21 mouse cellular contexts compared by ENCODE assay signal in genomic region chr8:103570864-103571425, GRCm38 (mm10).
DNase-seq lines count a peak whose midpoint lies in the region; ATAC-seq and TF ChIP-seq lines count a peak whose summit lies in the region.
"Had no signal": no experiment of that assay in that cellular context is flagged by ENCODE, and none has a peak within 500 bp of the region (broad histone marks: within the 10 kb centered on the region; RNA-seq: fewer than 3 reads in every experiment).

No protein-coding gene starts in this region.

- no peaks in the 10 kb centered on the region for H3K27me3 ChIP-seq in forebrain, postnatal 0 days (ENCODE audit: insufficient read depth, low read length)
- H3K27me3 ChIP-seq in forebrain, embryonic 13.5 days, result no peaks in the 10 kb centered on the region
- H3K27me3 ChIP-seq in hindbrain, embryonic 16.5 days (replicated peaks; ENCODE audit: control insufficient read depth, insufficient read depth, low read length), result no peaks in the 10 kb centered on the region
- H3K27me3 ChIP-seq in hindbrain, embryonic 11.5 days (ENCODE audit: control insufficient read depth, insufficient read depth, low read length), result no peaks in the 10 kb centered on the region
- H3K27me3 ChIP-seq in midbrain, embryonic 16.5 days (ENCODE audit: control insufficient read depth, insufficient read depth, low read depth, low read length), result no peaks in the 10 kb centered on the region
- no peaks in the 10 kb centered on the region for H3K27me3 ChIP-seq in midbrain, embryonic 15.5 days (replicated peaks)
- H3K27me3 ChIP-seq in intestine, embryonic 15.5 days (replicated peaks), result no peaks in the 10 kb centered on the region
- H3K27me3 ChIP-seq: heart, embryonic 12.5 days; heart, embryonic 15.5 days had no signal

- H3K4me2 ChIP-seq in forebrain, postnatal 0 days (ENCODE audit: low read depth), result no peak overlapping the region
- no peak overlapping the region for H3K4me2 ChIP-seq in forebrain, embryonic 13.5 days
- no peak overlapping the region for H3K4me2 ChIP-seq in hindbrain, embryonic 16.5 days (ENCODE audit: low read length)
- H3K4me2 ChIP-seq in hindbrain, embryonic 11.5 days (replicated peaks; ENCODE audit: low read depth, low read length), result no peak overlapping the region
- no peak overlapping the region for H3K4me2 ChIP-seq in midbrain, embryonic 16.5 days (ENCODE audit: low read length)
- H3K4me2 ChIP-seq in midbrain, embryonic 15.5 days, result no peak overlapping the region
- H3K4me2 ChIP-seq in intestine, embryonic 15.5 days (replicated peaks), result no peak overlapping the region
- H3K4me2 ChIP-seq: heart, embryonic 12.5 days; heart, embryonic 15.5 days had no signal

- 51% methylated on average over 11 of the region's 11 CpGs for WGBS in forebrain, postnatal 0 days
- WGBS in forebrain, embryonic 13.5 days, result 53% methylated on average over 11 of the region's 11 CpGs
- 53% methylated on average over 11 of the region's 11 CpGs for WGBS in hindbrain, embryonic 16.5 days
- WGBS in hindbrain, embryonic 11.5 days, result 62% methylated on average over 11 of the region's 11 CpGs
- WGBS in midbrain, embryonic 16.5 days, result 61% methylated on average over 11 of the region's 11 CpGs
- 58% methylated on average over 11 of the region's 11 CpGs for WGBS in midbrain, embryonic 15.5 days
- WGBS in intestine, embryonic 15.5 days, result 89% methylated on average over 11 of the region's 11 CpGs

- H3K9ac ChIP-seq in forebrain, postnatal 0 days, result no peak overlapping the region
- H3K9ac ChIP-seq in forebrain, embryonic 13.5 days, result no peak overlapping the region
- H3K9ac ChIP-seq in hindbrain, embryonic 16.5 days (ENCODE audit: low read depth, low read length), result no peak overlapping the region
- H3K9ac ChIP-seq in hindbrain, embryonic 11.5 days (ENCODE audit: low read depth, low read length), result no peak overlapping the region
- H3K9ac ChIP-seq in midbrain, embryonic 16.5 days (ENCODE audit: low read depth, low read length), result no peak overlapping the region
- H3K9ac ChIP-seq in midbrain, embryonic 15.5 days, result no peak overlapping the region
- no peak overlapping the region for H3K9ac ChIP-seq in intestine, embryonic 15.5 days
- H3K9ac ChIP-seq: heart, embryonic 12.5 days; heart, embryonic 15.5 days had no signal

- ATAC-seq in forebrain, postnatal 0 days, result 0 out of 2 replicates have a peak, but pooled peaks have one; percentile 20
- no peak for ATAC-seq in forebrain, embryonic 13.5 days
- ATAC-seq in hindbrain, embryonic 16.5 days, result peak; percentile 86
- no peak for ATAC-seq in hindbrain, embryonic 11.5 days (ENCODE audit: low FRiP score)
- 0 out of 2 replicates have a peak, but pooled peaks have one; percentile 17 for ATAC-seq in midbrain, embryonic 16.5 days
- ATAC-seq in midbrain, embryonic 15.5 days (replicated peaks), result no peak
- no peak for ATAC-seq in intestine, embryonic 15.5 days
- ATAC-seq: activated CD4-positive, CD25-positive, alpha-beta regulatory T cell, adult 4 months; forebrain, embryonic 14.5 days had no signal

- no peak for DNase-seq in forebrain, postnatal 0 days
- DNase-seq in hindbrain, embryonic 11.5 days (ENCODE audit: low spot score), result no peak
- DNase-seq in brain, embryonic 14.5 days (ENCODE audit: low read depth), result peak; percentile 26
- DNase-seq: adrenal gland, adult 8-10 months; adrenal gland, postnatal 25 days; cerebellum, adult 18-20 months; cerebellum, adult 9-10 months; gastrocnemius, postnatal 25 days; heart, adult 18-20 months; heart, postnatal 10 days; heart, postnatal 36 days had no signal

- H3K4me3 ChIP-seq in forebrain, postnatal 0 days (ENCODE audit: low read depth, low read length), result no peak overlapping the region
- H3K4me3 ChIP-seq in forebrain, embryonic 13.5 days, result no peak overlapping the region
- H3K4me3 ChIP-seq in hindbrain, embryonic 16.5 days (ENCODE audit: low read length), result no peak overlapping the region
- H3K4me3 ChIP-seq in hindbrain, embryonic 11.5 days (ENCODE audit: low read depth, low read length), result no peak overlapping the region
- H3K4me3 ChIP-seq in midbrain, embryonic 16.5 days (ENCODE audit: low read depth, low read length), result no peak overlapping the region
- H3K4me3 ChIP-seq in midbrain, embryonic 15.5 days, result no peak overlapping the region
- H3K4me3 ChIP-seq in intestine, embryonic 15.5 days (replicated peaks), result no peak overlapping the region
- H3K4me3 ChIP-seq: forebrain, embryonic 10.5 days; heart, embryonic 12.5 days; heart, embryonic 15.5 days had no signal

- no peak for TF ChIP-seq POLR2A in brain, embryonic 14.5 days (IDR thresholded peaks at IDR 0.05; ENCODE audit: borderline replicate concordance, extremely low read depth, insufficient read depth, insufficient read length, poor library complexity, severe bottlenecking)

- H3K27ac ChIP-seq in forebrain, postnatal 0 days (ENCODE audit: low read depth, low read length), result no peak overlapping the region
- H3K27ac ChIP-seq in forebrain, embryonic 13.5 days, result no peak overlapping the region
- H3K27ac ChIP-seq in hindbrain, embryonic 16.5 days (ENCODE audit: low read depth, low read length), result no peak overlapping the region
- H3K27ac ChIP-seq in hindbrain, embryonic 11.5 days (ENCODE audit: low read depth, low read length), result no peak overlapping the region
- H3K27ac ChIP-seq in midbrain, embryonic 16.5 days (ENCODE audit: low read length), result no peak overlapping the region
- H3K27ac ChIP-seq in midbrain, embryonic 15.5 days, result no peak overlapping the region
- H3K27ac ChIP-seq in intestine, embryonic 15.5 days, result no peak overlapping the region
- H3K27ac ChIP-seq: forebrain, embryonic 10.5 days; heart, embryonic 15.5 days had no signal

- H3K9me3 ChIP-seq in forebrain, postnatal 0 days (ENCODE audit: low read length), result no peaks in the 10 kb centered on the region
- H3K9me3 ChIP-seq in forebrain, embryonic 13.5 days (replicated peaks), result no peaks in the 10 kb centered on the region
- H3K9me3 ChIP-seq in hindbrain, embryonic 16.5 days (ENCODE audit: control insufficient read depth, low read length), result no peaks in the 10 kb centered on the region
- no peaks in the 10 kb centered on the region for H3K9me3 ChIP-seq in hindbrain, embryonic 11.5 days (ENCODE audit: control insufficient read depth, low read length)
- no peaks in the 10 kb centered on the region for H3K9me3 ChIP-seq in midbrain, embryonic 16.5 days (replicated peaks; ENCODE audit: control insufficient read depth, low read length, poor library complexity, severe bottlenecking)
- no peaks in the 10 kb centered on the region for H3K9me3 ChIP-seq in midbrain, embryonic 15.5 days
- H3K9me3 ChIP-seq in intestine, embryonic 15.5 days, result no peaks in the 10 kb centered on the region
- H3K9me3 ChIP-seq: heart, embryonic 12.5 days; heart, embryonic 15.5 days had no signal

- H3K4me1 ChIP-seq in forebrain, postnatal 0 days (ENCODE audit: insufficient read depth), result no peaks in the 10 kb centered on the region
- no peaks in the 10 kb centered on the region for H3K4me1 ChIP-seq in forebrain, embryonic 13.5 days
- no peaks in the 10 kb centered on the region for H3K4me1 ChIP-seq in hindbrain, embryonic 16.5 days (ENCODE audit: control insufficient read depth, insufficient read depth, low read depth, low read length)
- no peaks in the 10 kb centered on the region for H3K4me1 ChIP-seq in hindbrain, embryonic 11.5 days (replicated peaks; ENCODE audit: control insufficient read depth, insufficient read depth, low read length)
- H3K4me1 ChIP-seq in midbrain, embryonic 16.5 days (ENCODE audit: control insufficient read depth, insufficient read depth, low read length), result no peaks in the 10 kb centered on the region
- H3K4me1 ChIP-seq in midbrain, embryonic 15.5 days, result no peaks in the 10 kb centered on the region
- no peaks in the 10 kb centered on the region for H3K4me1 ChIP-seq in intestine, embryonic 15.5 days (replicated peaks)
- H3K4me1 ChIP-seq: heart, embryonic 12.5 days; heart, embryonic 15.5 days had no signal

- no peak for TF ChIP-seq CTCF in forebrain, postnatal 0 days (IDR thresholded peaks at IDR 0.05; ENCODE audit: low read depth)
- no peak for TF ChIP-seq CTCF in brain, embryonic 14.5 days (IDR thresholded peaks at IDR 0.05; ENCODE audit: borderline replicate concordance, extremely low read depth, insufficient read depth, insufficient read length)

- H3K36me3 ChIP-seq in forebrain, postnatal 0 days (ENCODE audit: insufficient read depth), result no peaks in the 10 kb centered on the region
- H3K36me3 ChIP-seq in forebrain, embryonic 13.5 days (ENCODE audit: poor library complexity, severe bottlenecking), result no peaks in the 10 kb centered on the region
- no peaks in the 10 kb centered on the region for H3K36me3 ChIP-seq in hindbrain, embryonic 16.5 days (ENCODE audit: control insufficient read depth, insufficient read depth, low read length)
- H3K36me3 ChIP-seq in hindbrain, embryonic 11.5 days (ENCODE audit: control insufficient read depth, insufficient read depth, low read length), result no peaks in the 10 kb centered on the region
- H3K36me3 ChIP-seq in midbrain, embryonic 16.5 days (ENCODE audit: control insufficient read depth, insufficient read depth, low read length), result no peaks in the 10 kb centered on the region
- H3K36me3 ChIP-seq in midbrain, embryonic 15.5 days (replicated peaks), result no peaks in the 10 kb centered on the region
- no peaks in the 10 kb centered on the region for H3K36me3 ChIP-seq in intestine, embryonic 15.5 days
- H3K36me3 ChIP-seq: forebrain, embryonic 10.5 days; heart, embryonic 12.5 days; heart, embryonic 15.5 days had no signal

Comparison
In these comparisons a context has a peak if more than half of its experiments do, and no peak if none do; other contexts are left out.
1. ATAC-seq: peak in forebrain, postnatal 0 days (single experiment), hindbrain, embryonic 16.5 days (single experiment) and midbrain, embryonic 16.5 days (single experiment); none in forebrain, embryonic 13.5 days (single experiment), hindbrain, embryonic 11.5 days (single experiment), midbrain, embryonic 15.5 days (single experiment) and intestine, embryonic 15.5 days (single experiment).